Mouse (Mus musculus) stomach, embryonic 14.5 days (tissue): Measurements from ENCODE around the gene Btbd1. TPM values are rescaled to one million over a fixed set of nuclear protein-coding genes. Genes with fewer than 3 reads are reported as not detected.

Source experiments
- ATAC-seq: fragments of 200-750 bp; cut with Nextera tagmentation; 2 replicates; pipeline ENCODE4 v1.8.0; 2017; ENCODE audit warnings: low read depth, moderate TSS enrichment; ENCODE audit not compliant: insufficient number of reproducible peaks, insufficient read depth, low FRiP score
- H3K27ac ChIP-seq: fragments of 300-500 bp; sonication (generic); 2 replicates; pipeline ENCODE4 v1.5.1; 2014; ENCODE audit warnings: mild to moderate bottlenecking, low read length, moderate library complexity, mixed read lengths
- H3K27me3 ChIP-seq: fragments of 300-500 bp; sonication (generic); 2 replicates; pipeline ENCODE4 v1.6.1; 2014; ENCODE audit warnings: low read length, control low read depth, mixed read lengths; ENCODE audit not compliant: control insufficient read depth, insufficient read depth
- H3K36me3 ChIP-seq: fragments of 300-500 bp; sonication (generic); 2 replicates; pipeline ENCODE4 v1.6.1; 2014; ENCODE audit warnings: mild to moderate bottlenecking, control low read depth, low read length, moderate library complexity, mixed read lengths; ENCODE audit not compliant: control insufficient read depth, insufficient read depth
- H3K4me1 ChIP-seq: fragments of 300-500 bp; sonication (generic); 2 replicates; pipeline ENCODE4 v1.6.1; 2014; ENCODE audit warnings: low read length, control low read depth, mixed read lengths; ENCODE audit not compliant: control insufficient read depth, insufficient read depth
- H3K4me2 ChIP-seq: fragments of 300-500 bp; sonication (generic); replicated peaks from 2 replicates; pipeline ENCODE4 v1.6.1; 2014; ENCODE audit warnings: low read depth, low read length, control low read depth
- H3K4me3 ChIP-seq: fragments of 300-500 bp; sonication (generic); 2 replicates; pipeline ENCODE4 v1.5.1; 2014; ENCODE audit warnings: low read depth, low read length, control low read depth
- H3K9ac ChIP-seq: fragments of 300-500 bp; sonication (generic); replicated peaks from 2 replicates; pipeline ENCODE4 v1.6.1; 2014; ENCODE audit warnings: low read depth, mild to moderate bottlenecking, control low read depth, low read length, moderate library complexity, mixed read lengths
- H3K9me3 ChIP-seq: fragments of 300-500 bp; sonication (generic); 2 replicates; pipeline ENCODE4 v1.6.1; 2016; ENCODE audit warnings: low read depth, low read length, control low read depth; ENCODE audit not compliant: control insufficient read depth
- WGBS: fragments of 180-500 bp; shearing (Covaris S2); extraction: QIAGEN DNeasy Blood & Tissue Kit; methylation state at CpG from one replicate; pipeline ENCODE4 v1.1.7; 2014; 5-methylcytosine and 5-hydroxymethylcytosine counted together
- polyA plus RNA-seq: library from polyadenylated mRNA; unstranded; fragments of >200 nt; fragmentation: Nextera tagmentation; extraction: Ambion mirVana; gene quantifications from 2 replicates; pipeline ENCODE4 v1.2.1, GENCODE M21; 2014

The Btbd1 gene
- polyA plus RNA-seq, 1 experiment from 2014 or later, result 80.0 TPM

DNA sequence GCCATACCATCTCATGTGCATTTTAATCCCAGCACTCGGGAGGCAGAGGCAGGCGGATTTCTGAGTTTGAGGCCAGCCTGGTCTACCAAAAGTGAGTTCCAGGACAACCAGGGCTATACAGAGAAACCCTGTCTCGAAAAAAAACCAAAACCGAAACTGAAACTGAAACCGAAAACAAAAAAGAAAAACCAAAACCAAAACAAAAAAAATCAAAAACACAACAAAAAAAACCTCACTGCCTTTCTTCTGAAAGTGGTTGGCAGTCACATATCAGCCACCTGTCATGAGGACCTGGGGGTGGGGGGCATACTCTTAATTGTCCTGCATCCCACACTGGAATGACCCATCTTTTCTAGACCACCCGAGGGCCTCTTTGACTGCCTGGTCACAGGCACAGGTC, 35.3 kb upstream of the Btbd1 start:
- Histone ChIP-seq H3K4me3 (no peak overlapping the region), H3K27me3 (0 out of 2 replicates have a peak, but pooled peaks cover 6% of the 10 kb centered on the region), H3K27ac (no peak overlapping the region), H3K4me2 (no peak overlapping the region), H3K4me1 (no peaks in the 10 kb centered on the region), H3K36me3 (no peaks in the 10 kb centered on the region), H3K9ac (no peak overlapping the region), H3K9me3 (no peaks in the 10 kb centered on the region)
- ATAC-seq, result no peak
- 89% methylated on average over 6 of the region's 6 CpGs for WGBS

DNA sequence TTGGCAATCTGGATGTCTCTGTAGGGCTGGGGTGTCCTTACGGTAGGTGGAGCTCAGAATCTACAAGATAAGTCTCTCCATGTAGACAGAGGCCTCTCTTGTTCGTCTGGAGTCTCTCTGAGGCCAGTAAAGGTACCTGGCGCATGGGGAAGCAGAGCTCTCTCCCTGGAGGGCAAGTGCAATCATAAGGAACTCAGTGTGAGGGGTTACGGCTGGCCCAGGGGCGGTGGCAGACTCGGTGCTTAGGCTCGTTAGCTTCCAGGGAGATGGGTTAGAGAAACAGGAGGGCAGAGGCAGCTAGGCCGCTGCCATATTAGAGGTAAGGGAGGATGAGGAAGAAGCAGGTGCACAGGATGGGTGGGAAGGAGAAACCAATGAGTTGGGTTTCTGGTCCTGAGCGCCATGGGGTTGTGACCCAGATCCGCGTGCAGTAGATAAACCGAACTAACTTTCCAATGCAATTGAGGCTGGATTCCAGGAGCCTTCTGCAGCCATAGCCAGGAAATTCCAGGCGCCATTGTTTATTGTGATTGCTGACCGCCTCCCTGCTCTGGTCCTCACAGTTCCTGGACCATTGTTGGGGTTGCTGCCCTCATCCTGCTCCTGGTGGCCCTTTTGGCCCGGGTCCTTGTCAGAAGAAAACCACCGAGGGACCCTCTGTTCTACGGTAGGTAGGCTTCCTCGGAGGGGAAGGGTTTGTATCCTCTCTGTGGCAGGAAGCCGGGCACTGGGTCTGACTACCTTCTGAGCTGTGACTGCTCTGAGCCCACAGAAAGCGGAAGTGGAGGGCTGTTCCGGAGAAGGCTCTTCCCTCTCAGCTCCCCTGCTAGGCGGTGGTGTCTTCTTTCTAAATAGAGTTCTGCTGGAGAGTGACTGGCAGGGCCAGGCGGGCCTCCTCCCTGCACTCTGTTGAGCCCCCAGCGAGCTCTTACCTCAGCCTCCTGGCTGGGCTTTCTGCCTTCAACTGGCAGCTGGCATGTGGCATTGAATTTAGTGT, 33.7 kb upstream of the Btbd1 start:
- Histone ChIP-seq H3K9ac (no peak overlapping the region), H3K4me1 (no peaks in the 10 kb centered on the region), H3K4me3 (no peak overlapping the region), H3K4me2 (no peak overlapping the region), H3K9me3 (no peaks in the 10 kb centered on the region), H3K27me3 (0 out of 2 replicates have a peak, but pooled peaks cover 10% of the 10 kb centered on the region), H3K36me3 (no peaks in the 10 kb centered on the region), H3K27ac (no peak overlapping the region; the same call in 1 of the 2 replicates)
- ATAC-seq, result no peak
- WGBS, result 71% methylated on average over 24 of the region's 24 CpGs

DNA sequence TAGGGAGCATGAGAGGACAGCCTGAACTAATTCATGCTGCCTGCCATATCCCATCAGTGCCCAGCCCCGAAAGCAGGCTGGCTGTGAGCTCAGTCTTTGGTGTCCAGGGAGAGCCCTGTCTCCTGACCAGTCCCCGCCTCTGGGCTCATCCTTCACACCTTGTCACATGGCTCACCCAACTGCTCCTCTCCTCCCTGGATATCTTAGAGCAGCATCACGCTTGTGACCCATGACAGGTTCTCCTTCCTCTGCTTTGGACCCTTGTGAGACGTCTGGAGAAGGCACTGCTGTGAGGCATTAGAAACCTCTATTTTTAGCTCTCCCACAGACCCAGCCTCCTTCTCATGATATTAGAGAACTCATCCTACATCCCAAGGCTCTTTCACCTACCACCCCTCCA, 32.7 kb upstream of the Btbd1 start:
- Histone ChIP-seq H3K4me3 (no peak overlapping the region), H3K9ac (no peak overlapping the region), H3K9me3 (no peaks in the 10 kb centered on the region), H3K27me3 (0 out of 2 replicates have a peak, but pooled peaks cover 10% of the 10 kb centered on the region), H3K4me1 (no peaks in the 10 kb centered on the region), H3K36me3 (no peaks in the 10 kb centered on the region), H3K4me2 (no peak overlapping the region), H3K27ac (no peak overlapping the region)
- ATAC-seq, result no peak
- WGBS, result 68% methylated on average over 4 of the region's 4 CpGs

DNA sequence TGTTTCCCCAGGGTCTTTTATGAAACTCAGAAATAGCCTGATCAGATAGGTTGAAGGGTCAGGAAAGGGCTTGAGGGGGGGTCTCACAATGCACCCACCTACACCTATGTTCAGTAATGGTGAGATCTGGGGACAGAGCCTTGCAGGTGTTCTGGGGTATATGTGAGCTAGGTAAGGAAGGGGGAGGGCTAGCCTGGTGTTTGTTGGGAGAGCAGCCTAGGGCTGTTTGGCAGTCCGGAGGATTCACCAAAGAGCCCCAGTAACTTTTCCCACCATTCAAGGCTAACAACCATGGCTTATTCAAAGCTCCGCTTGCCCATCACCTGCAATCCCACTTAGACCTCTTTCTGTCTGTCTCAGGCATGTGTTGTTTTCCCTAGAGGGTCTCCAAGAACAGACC, 32.2 kb upstream of the Btbd1 start:
- Histone ChIP-seq H3K9me3 (no peaks in the 10 kb centered on the region), H3K27me3 (0 out of 2 replicates have a peak, but pooled peaks cover 10% of the 10 kb centered on the region), H3K4me3 (no peak overlapping the region), H3K27ac (no peak overlapping the region), H3K4me1 (no peaks in the 10 kb centered on the region), H3K4me2 (no peak overlapping the region), H3K9ac (no peak overlapping the region), H3K36me3 (no peaks in the 10 kb centered on the region)
- WGBS, result 86% methylated on average over 2 of the region's 2 CpGs
- no peak for ATAC-seq

DNA sequence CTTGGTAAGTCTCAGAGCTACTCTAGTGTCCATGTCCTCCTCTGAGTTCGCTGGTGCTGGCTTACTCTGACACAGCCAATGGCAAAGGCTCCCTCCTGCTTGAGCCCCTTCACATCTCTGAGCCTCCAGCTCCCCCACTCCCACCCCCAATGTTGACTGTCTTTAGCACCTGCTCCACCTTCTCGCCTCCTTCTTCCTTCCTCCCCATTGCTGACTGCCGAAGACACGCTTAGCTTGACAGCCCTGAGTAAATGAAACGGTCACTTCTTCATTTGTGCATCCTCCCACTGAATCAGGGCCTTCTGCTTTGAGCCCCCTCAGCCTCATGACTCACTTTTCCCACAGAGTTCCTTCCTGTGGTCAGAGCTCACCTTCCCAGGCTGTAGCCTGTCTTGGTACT, 31.8 kb upstream of the Btbd1 start:
- no peak overlapping the region for H3K4me2 ChIP-seq
- no peaks in the 10 kb centered on the region for H3K4me1 ChIP-seq
- no peak overlapping the region for H3K27ac ChIP-seq
- 65% methylated on average over 5 of the region's 5 CpGs for WGBS
- no peak overlapping the region for H3K9ac ChIP-seq
- 0 out of 2 replicates have a peak, but pooled peaks cover 10% of the 10 kb centered on the region for H3K27me3 ChIP-seq
- no peak overlapping the region for H3K4me3 ChIP-seq
- no peak for ATAC-seq
- no peaks in the 10 kb centered on the region for H3K36me3 ChIP-seq
- H3K9me3 ChIP-seq, result no peaks in the 10 kb centered on the region

DNA sequence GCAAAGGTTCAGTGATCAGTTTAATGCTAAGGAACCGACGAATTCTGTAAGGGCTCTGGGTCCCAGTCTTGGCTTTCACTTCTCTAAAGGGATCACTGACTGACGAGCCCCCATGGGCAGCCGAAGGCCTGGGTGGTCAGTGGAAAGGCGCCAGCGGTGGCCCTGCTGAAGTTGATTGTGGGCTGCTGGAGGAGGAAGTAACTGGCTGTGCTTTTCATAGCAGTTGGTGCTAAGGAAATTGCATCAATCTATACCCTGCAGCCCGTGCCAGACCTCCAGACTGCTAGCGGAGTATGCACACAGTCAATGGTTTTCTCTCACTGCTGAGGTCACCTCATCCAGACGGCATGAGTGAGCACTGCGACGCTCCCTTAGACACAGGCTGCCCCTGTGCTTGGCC, 30.8 kb upstream of the Btbd1 start:
- 57% methylated on average over 11 of the region's 11 CpGs for WGBS
- Histone ChIP-seq H3K4me1 (no peaks in the 10 kb centered on the region), H3K9me3 (no peaks in the 10 kb centered on the region), H3K9ac (no peak overlapping the region), H3K27me3 (0 out of 2 replicates have a peak, but pooled peaks cover 10% of the 10 kb centered on the region), H3K36me3 (no peaks in the 10 kb centered on the region), H3K4me2 (peak overlapping the region; percentile 2; the same call in 1 of the 2 replicates), H3K4me3 (peak overlapping the region; percentile 57; the same call in 1 of the 2 replicates), H3K27ac (no peak overlapping the region)
- ATAC-seq, result no peak

DNA sequence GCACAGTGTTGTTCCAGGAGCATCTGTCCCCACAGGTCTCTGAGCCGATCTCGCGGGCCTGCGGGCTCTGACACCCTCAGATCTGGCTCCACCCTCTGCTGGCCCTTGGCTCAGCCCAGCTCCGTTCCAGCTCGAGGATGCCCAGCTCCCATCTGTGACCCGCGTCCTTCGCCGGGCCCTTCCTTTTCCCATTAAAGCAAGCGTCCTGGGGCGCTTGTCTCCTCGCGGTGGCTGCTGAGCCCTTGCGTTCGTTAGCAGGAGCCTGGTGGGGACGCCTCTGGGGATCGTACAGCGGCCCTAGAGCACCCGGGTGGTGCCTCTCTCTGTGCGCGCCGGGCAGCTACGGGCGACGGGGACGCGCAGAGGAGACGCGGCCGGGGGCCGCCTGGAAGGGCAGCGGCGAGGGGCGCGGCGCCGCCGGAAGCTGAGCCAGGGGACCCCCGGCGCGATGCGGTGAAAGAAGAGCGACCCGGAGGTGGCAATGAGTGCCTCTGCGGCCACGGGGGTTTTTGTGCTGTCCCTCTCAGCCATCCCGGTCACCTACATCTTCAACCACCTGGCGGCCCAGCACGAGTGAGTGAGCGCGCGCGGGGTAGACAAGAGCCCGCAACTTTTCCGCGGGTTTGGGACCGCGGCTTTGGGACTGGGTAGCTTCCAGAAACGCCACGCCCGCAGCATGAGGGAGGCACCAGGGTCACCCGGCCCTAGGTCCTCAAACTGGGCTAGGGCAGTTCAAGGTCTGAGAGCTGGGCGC, 29.9 kb upstream of the Btbd1 start, which contains the start of gene Tm6sf1:
Gene Tm6sf1, plus strand, starts transcription at position 34 of the 754 bp plus-strand sequence.
- H3K27me3 ChIP-seq, result 0 out of 2 replicates have a peak, but pooled peaks cover 10% of the 10 kb centered on the region

DNA sequence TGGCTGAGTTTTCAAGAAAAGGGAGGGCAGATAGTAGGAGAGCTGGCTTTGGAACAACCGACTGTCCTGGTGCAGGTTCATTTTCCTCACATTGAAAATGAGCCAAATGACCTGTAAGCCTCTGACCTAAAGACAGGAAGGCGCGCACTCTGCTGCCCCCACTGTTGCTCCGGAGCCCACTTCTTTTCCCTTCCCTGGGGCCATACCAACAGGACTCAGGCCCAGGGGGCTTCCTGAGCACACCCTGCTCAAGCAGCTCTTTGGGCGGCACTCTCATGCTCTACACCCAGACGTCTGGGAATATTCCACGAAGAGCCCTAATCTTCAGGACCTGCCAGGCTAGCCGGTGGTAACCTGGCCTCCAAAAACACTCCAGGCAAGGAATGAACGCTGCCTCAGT, 29.0 kb upstream of the Btbd1 start:
- Histone ChIP-seq H3K4me2 (peak overlapping the region; percentile 100; the same call in 1 of the 2 replicates), H3K4me3 (peak overlapping the region; percentile 57; the same call in 1 of the 2 replicates), H3K9me3 (no peaks in the 10 kb centered on the region), H3K36me3 (no peaks in the 10 kb centered on the region), H3K9ac (no peak overlapping the region), H3K4me1 (0 out of 2 replicates have a peak, but pooled peaks cover 3% of the 10 kb centered on the region), H3K27ac (no peak overlapping the region), H3K27me3 (0 out of 2 replicates have a peak, but pooled peaks cover 10% of the 10 kb centered on the region)
- WGBS, result 21% methylated on average over 9 of the region's 9 CpGs
- no peak for ATAC-seq

More for the DNA sequence above, 29.9 kb upstream of the Btbd1 start, which contains the start of gene Tm6sf1:
- no peak within 1 kb of the TSS; the same call in 1 of the 2 replicates for H3K27ac ChIP-seq
- peak; percentile 29; the same call in 1 of the 2 replicates for ATAC-seq
- H3K36me3 ChIP-seq, result no peaks in the 10 kb centered on the region
- H3K4me1 ChIP-seq, result 0 out of 2 replicates have a peak, but pooled peaks cover 3% of the 10 kb centered on the region
- H3K9me3 ChIP-seq, result no peaks in the 10 kb centered on the region
- 1% methylated on average over 64 of the region's 64 CpGs for WGBS
- 0 out of 2 replicates have a peak within 1 kb of the TSS, but pooled peaks have one; percentile 18 for H3K9ac ChIP-seq
- H3K4me2 ChIP-seq, result peak within 1 kb of the TSS; percentile 100
- peak within 1 kb of the TSS; percentile 57 for H3K4me3 ChIP-seq
